Mouse (Mus musculus) G1E (cell line): ENCODE results near the gene Sphk2. TPM values are rescaled to one million over a fixed set of nuclear protein-coding genes. Genes with fewer than 3 reads are reported as not detected.

Experiments
- ATAC-seq: 2 replicates; pipeline ENCODE4 v1.8.0; 2016; ENCODE audit warnings: mild to moderate bottlenecking; ENCODE audit not compliant: insufficient number of reproducible peaks, poor library complexity, low FRiP score, severe bottlenecking; ENCODE audit errors: extremely low read depth
- DNase-seq: peaks from one replicate; pipeline ENCODE4 v3.0.0; 2012; ENCODE audit warnings: low spot score
- H3K27me3 ChIP-seq: 2 replicates; pipeline ENCODE4 v1.6.1; 2012; ENCODE audit warnings: mild to moderate bottlenecking, low read length, inconsistent platforms; ENCODE audit not compliant: insufficient read depth
- H3K36me3 ChIP-seq: replicated peaks from 2 replicates; pipeline ENCODE3; 2012; ENCODE audit warnings: mild to moderate bottlenecking, inconsistent platforms
- H3K4me1 ChIP-seq: 2 replicates; pipeline ENCODE4 v1.6.1; 2012; ENCODE audit warnings: low read depth, low read length, inconsistent platforms, mixed read lengths; ENCODE audit not compliant: insufficient read depth
- H3K4me3 ChIP-seq: 2 replicates; pipeline ENCODE4 v1.5.1; 2012; ENCODE audit warnings: low read depth, mild to moderate bottlenecking, inconsistent platforms, low read length, moderate library complexity, mixed read lengths
- H3K9me3 ChIP-seq: replicated peaks from 2 replicates; pipeline ENCODE4 v1.6.1; 2012; ENCODE audit warnings: inconsistent platforms
- CTCF ChIP-seq: IDR thresholded peaks from 2 replicates; pipeline ENCODE4 v1.5.1; 2012; ENCODE audit warnings: low read depth, low read length, inconsistent platforms, mixed read lengths
- GATA1 ChIP-seq: IDR thresholded peaks from 2 replicates; pipeline ENCODE4 v1.6.1; 2012; ENCODE audit warnings: borderline replicate concordance, low read length, inconsistent platforms, mixed read lengths
- GATA2 ChIP-seq: IDR thresholded peaks from 2 replicates; pipeline ENCODE4 v1.6.1; 2012; ENCODE audit warnings: low read depth, low read length, inconsistent platforms, borderline replicate concordance
- POLR2AphosphoS5 ChIP-seq: IDR thresholded peaks from 2 replicates; pipeline ENCODE4 v1.6.1; 2012; ENCODE audit warnings: low read depth, low read length, inconsistent platforms; ENCODE audit not compliant: insufficient replicate concordance
- TAL1 ChIP-seq: conservative IDR thresholded peaks from 2 replicates; pipeline ENCODE4 v1.6.1; 2012; ENCODE audit warnings: low read depth, low read length, inconsistent platforms, mixed read lengths
- polyA plus RNA-seq: library from polyadenylated mRNA; stranded (reverse); fragments of >175 nt; gene quantifications from 2 replicates; pipeline ENCODE4 v1.2.3, GENCODE M21; 2012
- total RNA-seq, 2 experiments: library from RNA; stranded (forward) in 1 of 2; stranded (reverse) in 1 of 2; fragments of 200-1000 nt in 1 of 2; fragments of >200 nt in 1 of 2; fragmentation: Nextera tagmentation in 1 of 2; gene quantifications; 2 replicates each; pipeline ENCODE4 v1.2.3; 2014 to 2017

The Sphk2 gene
- total and polyA plus RNA-seq, 3 experiments = 9.3 to 96.0 (median 21.4) TPM

- DNase-seq (peak; percentile 89), ATAC-seq (peak; percentile 65)
- H3K36me3 ChIP-seq = no peaks in the 10 kb centered on the region
- peak overlapping the region; percentile 65; the same call in 1 of the 2 replicates for H3K4me3 ChIP-seq
- H3K9me3 ChIP-seq = no peaks in the 10 kb centered on the region
- peaks cover 53% of the 10 kb centered on the region for H3K27me3 ChIP-seq
- TF ChIP-seq GATA2 (no peak), POLR2AphosphoS5 (no peak), CTCF (peak; percentile 96), TAL1 (no peak)
- H3K4me1 ChIP-seq = peaks cover 52% of the 10 kb centered on the region
Measured at GRCm38 (mm10) chr7:45682144-45683126, 35.4 kb downstream of the Sphk2 start.

- TF ChIP-seq GATA1 = no peak
- TF ChIP-seq CTCF = no peak
- no peak for TF ChIP-seq POLR2AphosphoS5
- TF ChIP-seq GATA2 = no peak
- no peak for TF ChIP-seq TAL1
- peak; percentile 35; the same call in 1 of the 2 replicates for ATAC-seq
- Histone ChIP-seq H3K9me3 (no peaks in the 10 kb centered on the region), H3K4me3 (no peak overlapping the region; the same call in 1 of the 2 replicates), H3K36me3 (no peaks in the 10 kb centered on the region), H3K4me1 (peaks cover 52% of the 10 kb centered on the region), H3K27me3 (peaks cover 48% of the 10 kb centered on the region)
- peak; percentile 48 for DNase-seq
Measured at GRCm38 (mm10) chr7:45681046-45681736, 36.6 kb downstream of the Sphk2 start.

GRCm38 (mm10) chr7:45679966-45680621, 37.7 kb downstream of the Sphk2 start:
- H3K4me3 ChIP-seq = no peak overlapping the region
- H3K4me1 ChIP-seq = peaks cover 50% of the 10 kb centered on the region
- peaks cover 44% of the 10 kb centered on the region for H3K27me3 ChIP-seq
- no peak for TF ChIP-seq POLR2AphosphoS5
- no peak for TF ChIP-seq CTCF
- TF ChIP-seq GATA2 = no peak
- TF ChIP-seq GATA1 = no peak
- TF ChIP-seq TAL1 = no peak
- ATAC-seq = no peak
- no peaks in the 10 kb centered on the region for H3K36me3 ChIP-seq
- no peaks in the 10 kb centered on the region for H3K9me3 ChIP-seq
- DNase-seq = no peak

GRCm38 (mm10) chr7:45678513-45678912, 39.3 kb downstream of the Sphk2 start:
- H3K36me3 ChIP-seq = no peaks in the 10 kb centered on the region
- peaks cover 41% of the 10 kb centered on the region for H3K27me3 ChIP-seq
- H3K4me3 ChIP-seq = no peak overlapping the region
- DNase-seq = no peak
- ATAC-seq = no peak
- H3K4me1 ChIP-seq = peaks cover 44% of the 10 kb centered on the region
- H3K9me3 ChIP-seq = no peaks in the 10 kb centered on the region
- TF ChIP-seq GATA1 (no peak), POLR2AphosphoS5 (no peak), GATA2 (no peak), CTCF (no peak), TAL1 (no peak)

GRCm38 (mm10) chr7:45677627-45678295, 40.0 kb downstream of the Sphk2 start:
- ATAC-seq (no peak), DNase-seq (no peak)
- Histone ChIP-seq H3K4me3 (no peak overlapping the region), H3K36me3 (no peaks in the 10 kb centered on the region), H3K4me1 (peaks cover 36% of the 10 kb centered on the region), H3K27me3 (peaks cover 47% of the 10 kb centered on the region), H3K9me3 (no peaks in the 10 kb centered on the region)
- no peak for TF ChIP-seq GATA1
- no peak for TF ChIP-seq CTCF
- TF ChIP-seq POLR2AphosphoS5 = no peak
- no peak for TF ChIP-seq TAL1
- TF ChIP-seq GATA2 = no peak
